Mouse (Mus musculus): ENCODE measurements around the gene Ypel5. TPM values are rescaled to one million over a fixed set of nuclear protein-coding genes. Genes with fewer than 3 reads are reported as not detected.

The Ypel5 gene
- 23.6 and 27.2 TPM in 2 replicates for polyA plus RNA-seq (2012; rRNA removed)

DNA sequence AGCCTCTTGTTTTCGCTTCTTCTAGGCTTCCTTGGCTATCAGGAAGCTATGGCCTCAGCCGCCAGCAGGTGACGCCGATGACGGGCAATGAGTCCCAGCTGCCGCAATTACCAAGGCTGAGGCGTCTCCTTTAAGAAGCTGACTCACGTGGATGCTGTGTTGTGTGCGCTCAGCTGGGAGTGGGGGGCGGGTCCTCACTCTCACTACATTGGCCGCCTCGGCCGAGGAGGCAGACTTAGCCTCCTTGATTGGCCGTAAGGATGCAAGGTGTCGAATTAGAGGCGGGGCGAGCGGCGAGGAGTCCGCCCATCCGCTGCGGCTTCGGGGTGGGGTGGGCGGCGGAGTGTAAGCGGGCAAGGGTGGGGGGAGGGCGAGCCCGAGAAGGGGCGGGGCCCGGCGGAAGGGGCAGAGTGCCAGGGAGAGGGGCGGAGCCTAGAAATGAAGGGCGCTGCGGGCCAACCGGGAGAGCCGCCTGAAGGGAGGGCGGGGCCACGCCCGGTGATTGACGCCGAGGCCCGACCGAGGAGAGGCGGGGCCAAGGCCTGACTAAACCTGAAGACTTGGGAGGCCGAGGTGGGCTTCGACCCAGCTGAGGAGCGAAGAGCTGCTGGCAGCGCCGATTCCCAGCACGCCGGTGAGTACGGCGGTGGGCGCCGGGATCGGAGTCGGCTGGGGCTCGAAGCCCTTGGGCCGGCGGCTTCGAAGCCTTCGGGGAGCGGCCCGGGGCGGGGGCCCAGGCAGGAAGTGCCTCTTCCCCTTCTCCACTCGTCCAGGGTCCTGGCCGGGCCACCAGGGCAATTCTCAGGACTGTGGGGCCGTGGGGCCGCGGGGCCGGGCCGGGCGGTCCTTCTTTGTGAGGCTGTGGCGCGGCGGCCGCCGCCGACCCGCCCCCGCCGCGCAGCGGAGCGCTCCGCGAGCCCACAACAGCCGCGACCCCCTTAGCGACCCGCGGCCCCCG, at the start of gene Ypel5:
Gene Ypel5 (plus strand): TSS at position 296 of the 958 bp plus-strand sequence.
- 1% methylated on average over 86 of the region's 93 CpGs for WGBS
- DNase-seq: peak; percentile 97

GRCm38 (mm10) chr17:72787886-72788436, 48.3 kb upstream of the Ypel5 start:
- WGBS: 15% methylated on average over 6 of the region's 6 CpGs
- Histone ChIP-seq H3K27ac (ENCODE audit: control insufficient read depth, insufficient read depth, low read length) (no peak overlapping the region), H3K27me3 (ENCODE audit: control insufficient read depth, insufficient read depth, low read length) (no peaks in the 10 kb centered on the region), H3K36me3 (ENCODE audit: control insufficient read depth, insufficient read depth, low read length) (no peaks in the 10 kb centered on the region), H3K4me3 (ENCODE audit: control insufficient read depth, insufficient read depth, low read length) (no peak overlapping the region), H3K4me1 (replicated peaks; ENCODE audit: control insufficient read depth, insufficient read depth, low read length) (no peaks in the 10 kb centered on the region)
- TF ChIP-seq CTCF (IDR thresholded peaks at IDR 0.05; ENCODE audit: borderline replicate concordance, control insufficient read depth, extremely low read depth, insufficient read depth, low read length, poor library complexity): no peak
- DNase-seq: no peak

More for the DNA sequence above, at the start of gene Ypel5:
- TF ChIP-seq CTCF (IDR thresholded peaks at IDR 0.05; ENCODE audit: borderline replicate concordance, control insufficient read depth, extremely low read depth, insufficient read depth, low read length, poor library complexity): peak; percentile 68; the same call in 1 of the 2 replicates
- peak; percentile 79 for TF ChIP-seq POLR2A (IDR thresholded peaks at IDR 0.05; ENCODE audit: control insufficient read depth, extremely low read depth, insufficient read depth, low read length, poor library complexity)
- Histone ChIP-seq H3K4me3 (ENCODE audit: control insufficient read depth, insufficient read depth, low read length) (peak within 1 kb of the TSS; percentile 56), H3K27ac (ENCODE audit: control insufficient read depth, insufficient read depth, low read length) (peak within 1 kb of the TSS; percentile 87), H3K36me3 (ENCODE audit: control insufficient read depth, insufficient read depth, low read length) (no peaks in the 10 kb centered on the region), H3K4me1 (replicated peaks; ENCODE audit: control insufficient read depth, insufficient read depth, low read length) (peaks cover 3% of the 10 kb centered on the region), H3K27me3 (ENCODE audit: control insufficient read depth, insufficient read depth, low read length) (no peaks in the 10 kb centered on the region)

DNA sequence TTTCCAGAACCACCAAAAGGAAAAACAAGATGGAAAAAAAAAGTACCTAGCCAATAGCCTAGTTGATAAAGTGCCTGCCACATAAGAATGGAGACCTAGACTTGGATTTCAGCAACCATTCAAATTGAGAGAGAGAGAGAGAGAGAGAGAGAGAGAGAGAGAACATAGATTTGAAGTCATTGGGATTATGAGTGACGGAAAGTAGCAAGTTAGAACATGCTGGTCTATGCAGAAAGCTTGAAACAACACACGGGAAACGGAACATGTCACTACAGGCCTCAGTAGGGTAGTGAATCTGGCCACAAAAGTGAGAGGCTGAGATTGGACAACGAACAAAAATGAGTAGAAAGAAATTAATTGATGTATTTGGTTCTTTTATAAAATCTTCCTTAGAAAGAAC, 43.0 kb upstream of the Ypel5 start:
- DNase-seq: no peak
- Histone ChIP-seq H3K27me3 (ENCODE audit: control insufficient read depth, insufficient read depth, low read length) (no peaks in the 10 kb centered on the region), H3K4me3 (ENCODE audit: control insufficient read depth, insufficient read depth, low read length) (no peak overlapping the region), H3K27ac (ENCODE audit: control insufficient read depth, insufficient read depth, low read length) (no peak overlapping the region), H3K4me1 (replicated peaks; ENCODE audit: control insufficient read depth, insufficient read depth, low read length) (no peaks in the 10 kb centered on the region), H3K36me3 (ENCODE audit: control insufficient read depth, insufficient read depth, low read length) (no peaks in the 10 kb centered on the region)
- WGBS: 96% methylated on average over 4 of the region's 4 CpGs
- TF ChIP-seq CTCF (IDR thresholded peaks at IDR 0.05; ENCODE audit: borderline replicate concordance, control insufficient read depth, extremely low read depth, insufficient read depth, low read length, poor library complexity) (no peak), POLR2A (IDR thresholded peaks at IDR 0.05; ENCODE audit: control insufficient read depth, extremely low read depth, insufficient read depth, low read length, poor library complexity) (no peak)

GRCm38 (mm10) chr17:72794660-72795059, 41.6 kb upstream of the Ypel5 start:
- no peaks in the 10 kb centered on the region for H3K4me1 ChIP-seq (replicated peaks; ENCODE audit: control insufficient read depth, insufficient read depth, low read length)
- no peaks in the 10 kb centered on the region for H3K27me3 ChIP-seq (ENCODE audit: control insufficient read depth, insufficient read depth, low read length)
- no peak overlapping the region for H3K4me3 ChIP-seq (ENCODE audit: control insufficient read depth, insufficient read depth, low read length)
- DNase-seq: no peak
- H3K36me3 ChIP-seq (ENCODE audit: control insufficient read depth, insufficient read depth, low read length): no peaks in the 10 kb centered on the region
- WGBS: 57% methylated on average over 6 of the region's 6 CpGs
- H3K27ac ChIP-seq (ENCODE audit: control insufficient read depth, insufficient read depth, low read length): no peak overlapping the region
- TF ChIP-seq CTCF (IDR thresholded peaks at IDR 0.05; ENCODE audit: borderline replicate concordance, control insufficient read depth, extremely low read depth, insufficient read depth, low read length, poor library complexity) (no peak), POLR2A (IDR thresholded peaks at IDR 0.05; ENCODE audit: control insufficient read depth, extremely low read depth, insufficient read depth, low read length, poor library complexity) (no peak)

- TF ChIP-seq POLR2A (IDR thresholded peaks at IDR 0.05; ENCODE audit: control insufficient read depth, extremely low read depth, insufficient read depth, low read length, poor library complexity): no peak
- TF ChIP-seq CTCF (IDR thresholded peaks at IDR 0.05; ENCODE audit: borderline replicate concordance, control insufficient read depth, extremely low read depth, insufficient read depth, low read length, poor library complexity): no peak
- no peaks in the 10 kb centered on the region for H3K4me1 ChIP-seq (replicated peaks; ENCODE audit: control insufficient read depth, insufficient read depth, low read length)
- WGBS: 24% methylated on average over 9 of the region's 9 CpGs
- DNase-seq: no peak
- H3K4me3 ChIP-seq (ENCODE audit: control insufficient read depth, insufficient read depth, low read length): no peak overlapping the region
- no peak overlapping the region for H3K27ac ChIP-seq (ENCODE audit: control insufficient read depth, insufficient read depth, low read length)
- H3K27me3 ChIP-seq (ENCODE audit: control insufficient read depth, insufficient read depth, low read length): no peaks in the 10 kb centered on the region
- H3K36me3 ChIP-seq (ENCODE audit: control insufficient read depth, insufficient read depth, low read length): no peaks in the 10 kb centered on the region
Measured at GRCm38 (mm10) chr17:72795392-72796047, 40.7 kb upstream of the Ypel5 start.

- DNase-seq: no peak
- WGBS: 93% methylated on average over 3 of the region's 3 CpGs
Measured at GRCm38 (mm10) chr17:72796506-72796905, 39.7 kb upstream of the Ypel5 start.

More at GRCm38 (mm10) chr17:72796506-72796905, 39.7 kb upstream of the Ypel5 start:
- Histone ChIP-seq H3K27ac (ENCODE audit: control insufficient read depth, insufficient read depth, low read length) (no peak overlapping the region), H3K4me3 (ENCODE audit: control insufficient read depth, insufficient read depth, low read length) (no peak overlapping the region), H3K36me3 (ENCODE audit: control insufficient read depth, insufficient read depth, low read length) (no peaks in the 10 kb centered on the region), H3K27me3 (ENCODE audit: control insufficient read depth, insufficient read depth, low read length) (no peaks in the 10 kb centered on the region), H3K4me1 (replicated peaks; ENCODE audit: control insufficient read depth, insufficient read depth, low read length) (no peaks in the 10 kb centered on the region)
- TF ChIP-seq CTCF (IDR thresholded peaks at IDR 0.05; ENCODE audit: borderline replicate concordance, control insufficient read depth, extremely low read depth, insufficient read depth, low read length, poor library complexity): no peak
- no peak for TF ChIP-seq POLR2A (IDR thresholded peaks at IDR 0.05; ENCODE audit: control insufficient read depth, extremely low read depth, insufficient read depth, low read length, poor library complexity)
